Mouse (Mus musculus): Measurements from ENCODE around the gene Gm20388. TPM values are rescaled to one million over a fixed set of nuclear protein-coding genes. Genes with fewer than 3 reads are reported as not detected.
"Not testable (repeated sequence)": the region's sequence is repeated elsewhere in the genome, so short reads cannot be mapped to it uniquely, and the experiment has no call there.

Gene Gm20388
- polyA plus RNA-seq, 1 experiment from 2014 or later: not detected

- no peak overlapping the region for H3K27ac ChIP-seq
- no peaks in the 10 kb centered on the region for H3K9me3 ChIP-seq
- H3K4me2 ChIP-seq (replicated peaks): no peak overlapping the region
- no peaks in the 10 kb centered on the region for H3K4me1 ChIP-seq
- WGBS: 55% methylated on average over 13 of the region's 13 CpGs
- no peaks in the 10 kb centered on the region for H3K27me3 ChIP-seq
- ATAC-seq (ENCODE audit: insufficient number of reproducible peaks, insufficient read depth, low FRiP score, low TSS enrichment): no peak
- H3K9ac ChIP-seq: no peak overlapping the region
- H3K4me3 ChIP-seq: no peak overlapping the region
- H3K36me3 ChIP-seq: no peaks in the 10 kb centered on the region
Measured at GRCm38 (mm10) chr8:120777732-120778131, 867.1 kb downstream of the Gm20388 start.

- WGBS: 89% methylated on average over 7 of the region's 7 CpGs
- no peaks in the 10 kb centered on the region for H3K36me3 ChIP-seq
- H3K9me3 ChIP-seq: no peaks in the 10 kb centered on the region
- H3K27ac ChIP-seq: no peak overlapping the region
- no peaks in the 10 kb centered on the region for H3K27me3 ChIP-seq
- H3K9ac ChIP-seq: no peak overlapping the region
- H3K4me3 ChIP-seq: no peak overlapping the region
- ATAC-seq (ENCODE audit: insufficient number of reproducible peaks, insufficient read depth, low FRiP score, low TSS enrichment): no peak
- H3K4me2 ChIP-seq (replicated peaks): no peak overlapping the region
- no peaks in the 10 kb centered on the region for H3K4me1 ChIP-seq
Measured at GRCm38 (mm10) chr8:120779106-120779505, 868.5 kb downstream of the Gm20388 start.

- 78% methylated on average over 4 of the region's 4 CpGs for WGBS
- no peaks in the 10 kb centered on the region for H3K36me3 ChIP-seq
- H3K4me1 ChIP-seq: no peaks in the 10 kb centered on the region
- H3K9me3 ChIP-seq: no peaks in the 10 kb centered on the region
- no peak overlapping the region for H3K9ac ChIP-seq
- ATAC-seq (ENCODE audit: insufficient number of reproducible peaks, insufficient read depth, low FRiP score, low TSS enrichment): no peak
- no peak overlapping the region for H3K27ac ChIP-seq
- H3K27me3 ChIP-seq: no peaks in the 10 kb centered on the region
- H3K4me2 ChIP-seq (replicated peaks): no peak overlapping the region
- H3K4me3 ChIP-seq: no peak overlapping the region
Measured at GRCm38 (mm10) chr8:120783781-120784180, 873.1 kb downstream of the Gm20388 start.

- ATAC-seq (ENCODE audit: insufficient number of reproducible peaks, insufficient read depth, low FRiP score, low TSS enrichment): no peak
- Histone ChIP-seq H3K27ac (no peak overlapping the region), H3K27me3 (no peaks in the 10 kb centered on the region), H3K9me3 (no peaks in the 10 kb centered on the region), H3K4me3 (no peak overlapping the region), H3K4me1 (no peaks in the 10 kb centered on the region), H3K4me2 (replicated peaks) (no peak overlapping the region), H3K36me3 (no peaks in the 10 kb centered on the region), H3K9ac (no peak overlapping the region)
- 84% methylated on average over 4 of the region's 4 CpGs for WGBS
Measured at GRCm38 (mm10) chr8:120786753-120787152, 876.1 kb downstream of the Gm20388 start.

GRCm38 (mm10) chr8:120787631-120788030 lies 877.0 kb downstream of the Gm20388 start:
- ATAC-seq (ENCODE audit: insufficient number of reproducible peaks, insufficient read depth, low FRiP score, low TSS enrichment): no peak
- Histone ChIP-seq H3K9me3 (no peaks in the 10 kb centered on the region), H3K9ac (no peak overlapping the region), H3K36me3 (no peaks in the 10 kb centered on the region), H3K27ac (no peak overlapping the region), H3K27me3 (no peaks in the 10 kb centered on the region), H3K4me1 (no peaks in the 10 kb centered on the region), H3K4me3 (no peak overlapping the region), H3K4me2 (replicated peaks) (no peak overlapping the region)
- WGBS: 39% methylated on average over 5 of the region's 5 CpGs

- Histone ChIP-seq H3K36me3 (no peaks in the 10 kb centered on the region), H3K27me3 (no peaks in the 10 kb centered on the region; the same call in 1 of the 2 replicates), H3K9ac (no peak overlapping the region), H3K27ac (no peak overlapping the region), H3K4me3 (no peak overlapping the region), H3K4me2 (replicated peaks) (no peak overlapping the region), H3K9me3 (no peaks in the 10 kb centered on the region), H3K4me1 (no peaks in the 10 kb centered on the region)
- WGBS: 84% methylated on average over 15 of the region's 15 CpGs
- no peak for ATAC-seq (ENCODE audit: insufficient number of reproducible peaks, insufficient read depth, low FRiP score, low TSS enrichment)
Measured at GRCm38 (mm10) chr8:120792710-120793109, 882.1 kb downstream of the Gm20388 start.

GRCm38 (mm10) chr8:120795944-120796635 lies 885.4 kb downstream of the Gm20388 start:
- Histone ChIP-seq H3K9ac (no peak overlapping the region), H3K27me3 (peaks cover 6% of the 10 kb centered on the region), H3K4me1 (no peaks in the 10 kb centered on the region), H3K27ac (no peak overlapping the region), H3K4me3 (no peak overlapping the region), H3K4me2 (replicated peaks) (no peak overlapping the region), H3K9me3 (no peaks in the 10 kb centered on the region), H3K36me3 (no peaks in the 10 kb centered on the region)
- 49% methylated on average over 9 of the region's 9 CpGs for WGBS
- ATAC-seq (ENCODE audit: insufficient number of reproducible peaks, insufficient read depth, low FRiP score, low TSS enrichment): peak; percentile 64; the same call in 1 of the 2 replicates

GRCm38 (mm10) chr8:120797019-120797727 lies 886.5 kb downstream of the Gm20388 start:
- Histone ChIP-seq H3K4me3 (no peak overlapping the region), H3K27ac (no peak overlapping the region), H3K9ac (no peak overlapping the region), H3K4me2 (replicated peaks) (no peak overlapping the region), H3K9me3 (no peaks in the 10 kb centered on the region), H3K27me3 (peaks cover 16% of the 10 kb centered on the region), H3K4me1 (no peaks in the 10 kb centered on the region), H3K36me3 (no peaks in the 10 kb centered on the region)
- WGBS: 84% methylated on average over 9 of the region's 9 CpGs
- no peak for ATAC-seq (ENCODE audit: insufficient number of reproducible peaks, insufficient read depth, low FRiP score, low TSS enrichment)

- Histone ChIP-seq H3K9me3 (no peaks in the 10 kb centered on the region), H3K27me3 (peaks cover 18% of the 10 kb centered on the region), H3K36me3 (no peaks in the 10 kb centered on the region), H3K9ac (no peak overlapping the region), H3K4me1 (no peaks in the 10 kb centered on the region), H3K4me2 (replicated peaks) (peak overlapping the region; percentile 34), H3K27ac (no peak overlapping the region), H3K4me3 (no peak overlapping the region)
- no peak for ATAC-seq (ENCODE audit: insufficient number of reproducible peaks, insufficient read depth, low FRiP score, low TSS enrichment)
- 4% methylated on average over 17 of the region's 17 CpGs for WGBS
Measured at GRCm38 (mm10) chr8:120800308-120800865, 889.7 kb downstream of the Gm20388 start.

- not testable (repeated sequence) for ATAC-seq (ENCODE audit: insufficient number of reproducible peaks, insufficient read depth, low FRiP score, low TSS enrichment); H3K9me3 ChIP-seq; H3K36me3 ChIP-seq; H3K4me1 ChIP-seq; H3K4me3 ChIP-seq; H3K27ac ChIP-seq; H3K9ac ChIP-seq; H3K4me2 ChIP-seq (replicated peaks)
- 63% methylated on average over 6 of the region's 6 CpGs for whole genome bisulfite sequencing
- H3K27me3 ChIP-seq: peaks cover 20% of the 10 kb centered on the region
Measured at GRCm38 (mm10) chr8:120803661-120804375, 893.2 kb downstream of the Gm20388 start.

- no peaks in the 10 kb centered on the region for H3K4me1 ChIP-seq
- no peak overlapping the region for H3K27ac ChIP-seq
- no peak overlapping the region for H3K4me3 ChIP-seq
- no peak for ATAC-seq (ENCODE audit: insufficient number of reproducible peaks, insufficient read depth, low FRiP score, low TSS enrichment)
- 87% methylated on average over 3 of the region's 3 CpGs for WGBS
- no peak overlapping the region for H3K9ac ChIP-seq
- H3K9me3 ChIP-seq: no peaks in the 10 kb centered on the region
- H3K4me2 ChIP-seq (replicated peaks): no peak overlapping the region
- H3K27me3 ChIP-seq: peaks cover 20% of the 10 kb centered on the region
- H3K36me3 ChIP-seq: no peaks in the 10 kb centered on the region
Measured at GRCm38 (mm10) chr8:120804741-120805140, 894.1 kb downstream of the Gm20388 start.
